Mouse (Mus musculus): ENCODE measurements around the gene Tgfb1i1.

DNA sequence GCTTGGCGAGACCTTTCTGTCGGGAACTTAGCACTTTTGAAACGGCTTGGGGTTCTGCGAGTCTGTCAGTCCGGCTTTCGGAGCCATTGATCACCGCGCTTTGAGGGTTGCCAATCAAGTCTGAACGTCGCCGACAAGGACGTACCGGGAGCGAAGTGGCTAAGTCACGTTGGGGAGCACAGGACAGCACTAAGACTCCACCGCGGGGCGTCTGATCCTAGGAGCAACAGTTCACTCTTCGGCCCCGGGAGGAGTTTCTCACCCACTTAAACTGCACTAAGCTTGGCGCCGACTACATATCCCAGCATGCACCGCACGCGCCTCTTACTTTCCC is 9.1 kb upstream of the Tgfb1i1 start:
- TF ChIP-seq CTCF (IDR thresholded peaks at IDR 0.05; ENCODE audit: low read depth) = no peak
- no peak for TF ChIP-seq EP300 (IDR thresholded peaks at IDR 0.05; ENCODE audit: low read depth)
